Mouse (Mus musculus) left cerebral cortex, adult 18-20 months (tissue): Measurements from ENCODE around the gene Ogfrl1. TPM values are rescaled to one million over a fixed set of nuclear protein-coding genes. Genes with fewer than 3 reads are reported as not detected.
"Not testable (repeated sequence)": the region's sequence is repeated elsewhere in the genome, so short reads cannot be mapped to it uniquely, and the experiment has no call there.

Experiments used
- DNase-seq, 2 experiments: peaks; one replicate each; pipeline ENCODE4 v3.0.0; 2021 to 2022; ENCODE audit warnings: low spot score in 2 of 2, mixed read lengths in 1 of 2
- long read RNA-seq, 2 experiments: library from polyadenylated mRNA; stranded (forward); transcript quantifications; one replicate each; pipeline ENCODE4 v2.0.0; 2021
- total RNA-seq, 2 experiments: library from RNA; stranded (reverse); gene quantifications; 2 replicates each; pipeline ENCODE4 v1.2.3; 2021

The Ogfrl1 gene
- total RNA-seq: 10 to 100 TPM; 77.0 to 91.0 TPM
- long read RNA-seq, experiment 1, full-length matches to known transcripts: 127 of 215 reads
- long read RNA-seq, experiment 1, partial matches to known transcripts: 8 of 215 reads
- long read RNA-seq, experiment 1, other reads (novel, unspliced or antisense): 80 of 215 reads
- long read RNA-seq, experiment 2, full-length matches to known transcripts: 116 of 191 reads
- long read RNA-seq, experiment 2, partial matches to known transcripts: 1 of 191 reads
- long read RNA-seq, experiment 2, other reads (novel, unspliced or antisense): 74 of 191 reads

DNA sequence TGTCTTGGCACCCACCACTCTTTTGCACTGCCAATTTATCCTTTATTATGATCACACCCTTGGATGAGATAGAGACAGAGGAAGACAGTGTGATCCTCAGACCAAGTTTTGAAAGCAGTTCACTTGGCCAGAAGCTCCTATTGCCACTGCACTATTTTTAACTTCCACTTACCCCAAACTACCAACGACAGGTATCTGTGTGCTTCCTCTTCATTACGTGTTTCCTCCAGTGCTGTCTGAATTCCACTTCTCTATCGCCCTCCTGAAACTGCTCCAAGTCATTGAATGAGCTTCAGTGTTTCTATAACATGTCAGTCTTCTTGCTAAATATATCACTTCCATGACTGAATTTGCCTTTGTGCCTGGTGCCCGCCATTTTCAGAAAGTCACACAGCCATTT lies at the start of gene Ogfrl1:
TSS of gene Ogfrl1 (minus strand) at position 150 of the 400 bp plus-strand sequence.
- no peak for DNase-seq

DNA sequence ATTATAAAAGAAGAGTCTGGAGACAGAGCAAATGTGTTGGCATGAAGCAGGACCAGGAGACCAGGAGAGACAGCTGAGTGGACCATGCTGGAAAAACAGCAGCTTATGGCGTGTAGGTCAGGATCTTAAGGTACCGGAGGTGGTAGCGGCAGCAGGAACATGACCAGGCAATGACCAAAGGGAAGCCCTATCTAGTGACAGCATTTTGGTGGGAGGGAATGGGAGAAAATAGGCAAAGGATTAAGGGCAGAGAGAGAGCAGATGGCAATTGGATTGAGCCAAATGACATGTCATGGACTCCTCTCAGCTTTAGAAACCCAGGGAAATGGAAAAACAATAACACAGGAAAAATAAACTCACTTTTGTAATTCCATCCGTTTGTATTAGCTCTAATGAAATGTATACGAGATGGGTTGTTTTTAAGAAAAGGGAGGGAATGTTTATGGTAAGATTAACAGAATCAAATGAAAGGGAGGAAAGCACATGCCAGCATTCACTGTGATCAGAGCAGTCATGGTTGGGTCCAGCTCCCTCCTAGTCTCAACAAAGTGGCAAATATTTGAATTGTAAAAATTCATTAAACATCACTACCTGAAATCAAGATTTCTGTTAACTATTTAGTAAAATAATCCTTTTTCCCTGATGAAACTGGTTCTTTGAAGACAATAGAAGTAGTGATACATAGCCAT lies 48.3 kb upstream of the Ogfrl1 start:
- DNase-seq: no peak

DNA sequence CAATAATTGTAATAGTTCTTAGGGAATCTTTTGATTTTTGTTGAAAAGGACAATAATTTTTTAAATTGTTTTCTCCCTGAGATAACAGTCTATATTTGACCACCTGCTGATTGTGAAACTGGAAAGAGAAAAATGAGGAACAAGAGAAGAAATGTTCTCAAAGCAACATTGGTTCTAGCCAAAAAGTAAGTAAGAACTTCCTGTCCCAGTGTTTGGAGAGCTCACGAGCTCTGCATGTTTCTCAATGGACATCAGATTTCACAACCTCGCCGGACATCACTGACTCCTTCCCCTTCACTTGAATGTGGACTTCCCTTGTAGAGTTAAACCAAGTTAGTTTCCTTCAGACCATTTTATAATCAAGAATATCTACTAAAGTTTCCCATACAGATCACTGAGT lies 36.0 kb upstream of the Ogfrl1 start:
- DNase-seq: no peak

DNA sequence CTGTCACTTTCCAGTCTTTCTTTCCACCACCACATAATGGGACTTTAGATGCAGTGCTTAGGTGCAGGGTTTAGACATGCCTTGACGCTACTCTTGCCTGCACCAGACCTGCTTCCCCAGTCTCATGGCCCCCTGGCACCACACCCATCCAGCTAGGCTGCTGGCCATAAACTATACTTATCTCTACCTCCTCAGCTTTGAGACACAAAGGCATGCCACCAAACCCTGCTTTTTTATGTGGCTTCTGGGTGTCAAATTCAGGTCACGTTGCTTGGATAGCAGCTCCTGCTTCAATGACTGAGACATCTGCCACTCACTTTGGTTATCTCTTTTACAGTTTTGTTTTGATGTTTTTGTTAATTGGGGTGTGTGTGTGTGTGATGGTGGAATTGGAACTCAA lies 28.9 kb upstream of the Ogfrl1 start:
- no peak for DNase-seq

DNA sequence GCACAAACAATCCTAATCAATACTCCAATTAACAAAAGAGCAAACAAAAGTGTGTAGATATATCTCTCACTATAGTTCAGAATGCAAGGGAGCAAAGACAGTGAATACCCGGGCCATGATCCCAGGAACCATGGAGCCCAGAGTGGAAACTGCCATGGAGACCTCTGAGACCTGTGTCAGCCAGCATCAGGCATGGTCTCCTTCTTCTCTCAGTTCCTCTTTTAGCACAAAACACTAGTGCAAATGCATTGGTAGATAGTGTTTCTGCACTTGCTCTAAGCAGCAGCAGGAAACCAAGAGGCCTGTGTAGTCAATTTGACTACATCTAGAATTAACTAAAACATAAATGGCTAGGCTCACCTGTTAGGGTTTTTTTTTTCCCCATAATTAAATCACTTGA lies 21.4 kb upstream of the Ogfrl1 start:
- DNase-seq: no peak

DNA sequence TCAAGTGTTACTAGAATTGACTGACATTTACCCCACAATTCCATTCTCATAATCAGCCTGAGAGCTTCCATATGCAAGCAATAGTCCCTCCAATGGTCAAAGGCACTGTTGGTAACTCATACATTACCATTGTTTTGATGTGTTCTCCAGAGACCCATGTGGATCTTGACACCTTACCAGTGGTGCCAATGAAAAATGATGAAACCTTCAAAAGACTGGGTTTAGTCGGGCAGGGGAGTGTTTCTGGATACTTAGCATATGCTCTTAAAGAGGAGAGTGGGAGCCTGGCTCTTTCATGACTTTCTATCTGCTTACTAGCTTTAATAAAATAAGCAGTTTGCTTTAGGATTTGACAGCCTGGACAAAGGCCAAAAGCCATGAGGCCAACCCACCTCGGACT lies 20.5 kb upstream of the Ogfrl1 start:
- no peak for DNase-seq

DNA sequence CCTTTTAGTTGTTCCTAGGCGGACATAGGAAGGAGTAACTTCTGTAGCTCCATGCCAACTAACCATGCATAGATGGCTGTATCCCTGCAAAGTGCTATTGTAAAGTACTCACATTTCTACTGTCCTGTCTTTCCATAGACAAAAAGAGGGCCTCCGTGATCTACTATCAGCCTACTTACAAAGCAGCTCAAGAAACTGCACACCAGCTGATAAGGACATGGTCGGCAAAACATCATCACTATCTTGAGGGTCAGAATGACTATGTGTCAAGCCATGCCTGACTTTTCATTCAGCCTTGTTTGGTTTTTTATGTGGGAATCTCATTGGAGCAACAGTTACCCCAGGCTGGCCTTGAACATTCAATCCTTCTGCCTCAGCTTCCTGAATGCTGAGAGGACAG lies 20.0 kb upstream of the Ogfrl1 start:
- no peak for DNase-seq

DNA sequence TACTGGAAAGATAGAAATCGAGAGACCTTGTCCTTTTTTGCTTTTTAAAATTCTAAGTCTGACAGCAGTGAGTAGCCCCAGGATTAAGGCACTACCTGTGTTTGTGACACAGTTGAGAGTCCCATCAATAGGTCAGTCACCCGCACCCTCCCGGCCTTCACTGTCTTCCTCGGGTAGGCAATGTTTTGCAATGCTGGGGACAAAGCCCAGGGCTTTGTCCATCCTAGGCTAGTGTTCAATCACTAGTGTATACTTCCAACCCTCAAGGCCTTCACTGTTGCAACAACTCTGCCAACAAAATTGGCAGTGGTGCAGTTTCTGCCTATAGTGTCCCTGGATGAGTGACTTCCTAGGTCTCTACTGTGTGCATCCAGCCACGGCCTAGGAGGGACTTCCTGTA lies 14.0 kb upstream of the Ogfrl1 start:
- no peak for DNase-seq

DNA sequence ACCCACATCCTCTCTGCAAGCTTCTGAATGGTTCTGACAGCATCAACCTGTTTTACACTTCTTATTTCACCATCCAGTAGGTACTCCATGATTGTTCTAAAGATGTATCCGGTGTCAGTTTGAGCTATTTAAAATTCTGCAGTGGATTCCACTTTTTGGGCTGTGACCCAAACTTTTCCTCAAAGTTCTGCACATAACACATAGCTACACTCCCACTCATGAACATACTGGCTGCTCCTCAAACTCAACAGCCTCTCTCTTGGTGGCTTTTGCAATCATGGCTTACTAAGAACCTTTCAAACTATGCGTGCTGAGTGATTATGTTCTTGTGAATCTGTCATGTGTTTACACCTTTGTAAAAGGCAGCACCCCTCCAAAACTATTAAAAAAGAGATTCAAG lies 12.4 kb upstream of the Ogfrl1 start:
- DNase-seq: peak; percentile 5 to 16

DNA sequence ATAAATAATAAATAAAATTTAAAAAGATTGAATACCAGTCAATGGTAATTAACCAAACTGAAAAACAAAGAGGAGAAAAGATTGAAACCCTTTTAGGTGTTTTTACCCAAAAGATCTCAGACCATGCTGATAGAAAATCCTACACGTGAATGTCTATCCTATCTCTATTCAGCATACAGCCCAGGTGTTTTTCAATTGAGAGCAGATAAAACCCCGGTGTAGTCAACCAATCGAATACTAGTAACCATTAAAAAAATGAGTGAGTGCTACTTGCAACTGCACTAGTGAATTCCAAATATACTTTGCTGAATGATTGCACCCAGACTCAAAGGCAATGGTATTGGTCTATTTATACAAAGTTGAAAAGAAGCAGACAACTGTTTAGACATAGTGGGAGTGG lies 4.8 kb upstream of the Ogfrl1 start:
- no peak for DNase-seq

DNA sequence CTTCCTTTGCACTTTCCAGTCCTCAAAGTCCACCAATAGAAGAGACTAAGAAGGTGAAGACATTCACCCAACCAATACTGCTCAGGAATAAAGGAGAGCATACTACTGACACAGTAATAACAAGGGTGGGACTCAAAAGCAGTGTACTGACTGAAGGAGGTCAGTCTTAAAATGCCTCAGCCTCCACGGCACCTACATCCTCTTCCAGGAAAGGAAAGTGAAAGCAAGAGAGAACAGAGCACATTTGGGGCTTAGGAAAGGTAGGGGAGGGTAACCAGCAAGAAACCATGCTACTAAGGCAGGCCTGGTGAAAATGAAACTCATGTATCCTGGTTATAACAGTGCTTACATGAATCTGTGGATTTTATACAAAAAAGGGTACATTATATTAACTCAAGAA lies 2.0 kb upstream of the Ogfrl1 start:
- DNase-seq: no peak

DNA sequence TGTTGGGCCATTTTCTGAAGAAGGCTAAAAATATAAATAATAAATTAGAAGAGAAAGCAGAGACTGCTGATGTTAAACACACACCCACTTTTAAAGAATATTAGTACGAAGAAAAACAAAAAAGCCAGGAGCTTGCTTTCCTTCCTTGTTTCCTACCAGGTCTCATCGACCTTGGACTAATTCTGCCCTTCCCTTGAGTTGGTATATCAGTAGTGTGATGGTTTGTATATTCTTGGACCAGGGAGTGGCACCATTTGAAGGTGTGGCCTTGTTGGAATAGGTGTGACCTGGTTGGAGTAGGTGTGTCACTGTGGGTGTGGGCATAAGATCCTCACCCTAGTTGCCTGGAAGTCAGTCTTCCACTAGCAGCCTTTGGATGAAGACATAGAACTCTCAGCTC lies 3.2 kb downstream of the Ogfrl1 start:
- DNase-seq: not testable (repeated sequence)

DNA sequence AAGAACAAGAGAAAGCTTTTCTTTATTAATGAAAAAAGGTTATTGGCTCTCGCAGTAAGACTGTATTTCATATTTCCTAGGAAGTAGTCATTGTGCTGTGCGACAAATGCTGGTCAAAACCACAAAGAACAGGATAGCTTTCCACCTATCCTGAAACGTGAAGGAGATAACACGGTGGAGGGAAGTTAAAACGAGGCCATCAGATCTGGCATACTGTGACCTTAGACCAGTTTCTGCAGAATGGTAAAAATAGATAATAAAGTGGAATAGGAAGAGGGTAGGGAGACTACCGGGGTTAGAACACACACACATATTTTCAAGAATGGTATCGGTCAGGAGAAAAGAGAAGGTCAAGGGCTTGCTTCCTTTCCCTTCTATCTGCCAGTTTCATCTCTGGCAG lies 5.8 kb downstream of the Ogfrl1 start:
- DNase-seq: no peak

DNA sequence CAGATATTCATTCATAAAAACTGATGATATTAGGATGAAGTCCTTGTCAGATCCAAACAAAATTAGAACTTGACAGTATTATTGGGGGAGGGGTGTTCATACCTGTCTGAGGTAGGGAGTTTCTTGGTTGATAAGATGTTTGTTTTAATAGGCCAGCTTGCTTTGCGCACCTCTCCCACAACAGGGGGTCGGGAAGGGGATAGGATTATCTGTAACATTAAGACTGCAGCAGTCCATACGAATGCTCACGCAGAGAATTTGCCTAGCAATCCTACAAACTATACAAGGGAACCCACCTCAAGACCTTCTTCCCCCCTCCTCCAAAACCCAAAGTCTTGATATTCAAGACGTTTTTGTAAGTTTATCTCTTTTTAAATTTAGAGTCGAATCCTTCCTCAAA lies 13.2 kb downstream of the Ogfrl1 start:
- no peak for DNase-seq

DNA sequence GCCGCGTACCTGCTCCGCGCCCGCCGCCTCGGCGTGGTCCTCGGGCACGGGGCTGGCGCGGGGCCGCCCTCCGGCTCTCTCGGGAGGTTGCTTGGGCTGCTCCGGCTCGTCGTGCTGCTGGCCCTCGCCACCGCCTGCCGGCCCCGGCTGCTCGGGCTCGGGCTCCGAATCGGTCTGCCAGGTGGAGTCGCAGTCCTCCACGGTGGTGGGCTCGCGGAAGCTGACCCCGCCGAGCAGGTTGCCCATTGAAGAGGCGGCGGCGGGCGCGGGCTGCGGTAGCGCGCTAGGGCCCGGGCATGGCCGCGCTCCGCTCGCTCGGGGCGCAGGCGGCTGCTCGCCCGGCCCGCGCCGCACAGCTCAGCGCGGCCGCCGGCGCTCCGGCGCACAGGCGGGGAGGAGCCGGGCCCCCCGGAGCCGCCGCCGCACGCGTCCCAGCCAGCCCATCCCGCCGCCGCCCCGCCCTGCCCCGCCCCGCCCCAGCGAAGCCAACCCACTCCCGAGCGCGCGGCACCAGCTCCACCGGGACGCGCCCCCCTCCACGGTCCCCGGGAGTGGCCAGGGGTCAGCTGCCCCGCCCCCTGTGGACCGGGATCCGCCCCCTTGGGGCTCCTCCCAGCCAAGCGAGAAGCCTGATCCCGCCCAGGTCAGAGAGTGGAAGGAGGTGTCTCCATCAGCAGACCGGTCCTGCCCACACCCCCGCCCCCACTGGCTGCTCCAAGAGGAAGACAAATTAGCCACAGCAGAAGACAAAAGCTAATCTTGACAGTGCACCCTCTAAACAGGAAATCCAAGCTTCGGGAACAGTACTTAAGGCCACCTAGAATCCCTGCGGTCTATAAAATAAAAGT lies 14.5 kb downstream of the Ogfrl1 start:
- peak; percentile 87 to 93 for DNase-seq

DNA sequence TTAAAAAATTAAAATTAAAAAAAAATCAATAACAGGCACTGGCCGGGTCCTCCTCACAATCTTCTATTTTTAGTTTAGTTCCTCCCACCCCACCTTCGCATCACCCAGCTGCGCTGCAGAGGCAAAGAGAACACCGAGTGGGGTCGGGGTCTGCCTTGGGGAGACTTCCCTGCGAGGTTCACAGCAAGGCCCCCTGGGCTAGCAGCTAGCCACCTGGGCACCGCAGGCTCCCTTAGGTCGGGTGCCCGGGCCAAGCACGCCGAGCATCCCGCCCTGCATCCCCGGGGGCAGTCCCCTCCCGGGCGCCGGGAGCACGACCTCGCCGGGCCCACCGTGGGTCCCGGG lies 15.1 kb downstream of the Ogfrl1 start:
- DNase-seq: no peak

DNA sequence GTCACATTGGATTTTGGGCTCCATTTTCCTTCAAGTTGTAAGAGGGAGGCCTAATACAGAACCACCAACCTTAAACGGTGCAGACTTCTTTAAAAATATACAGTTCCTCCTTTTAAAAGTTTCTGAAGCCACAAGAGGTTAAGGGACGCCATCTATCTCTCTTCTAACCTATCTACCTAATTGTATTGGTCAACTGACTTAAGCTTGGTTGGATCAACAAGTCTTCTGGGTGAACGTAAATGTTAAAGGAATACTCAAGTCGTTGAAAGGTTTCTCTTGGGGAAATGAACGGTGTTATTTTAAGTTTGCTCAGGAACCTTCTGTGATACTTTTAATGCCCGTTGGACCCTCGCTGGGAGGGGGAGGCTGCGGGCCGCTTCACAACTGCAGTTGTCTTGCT lies 15.5 kb downstream of the Ogfrl1 start:
- no peak for DNase-seq

DNA sequence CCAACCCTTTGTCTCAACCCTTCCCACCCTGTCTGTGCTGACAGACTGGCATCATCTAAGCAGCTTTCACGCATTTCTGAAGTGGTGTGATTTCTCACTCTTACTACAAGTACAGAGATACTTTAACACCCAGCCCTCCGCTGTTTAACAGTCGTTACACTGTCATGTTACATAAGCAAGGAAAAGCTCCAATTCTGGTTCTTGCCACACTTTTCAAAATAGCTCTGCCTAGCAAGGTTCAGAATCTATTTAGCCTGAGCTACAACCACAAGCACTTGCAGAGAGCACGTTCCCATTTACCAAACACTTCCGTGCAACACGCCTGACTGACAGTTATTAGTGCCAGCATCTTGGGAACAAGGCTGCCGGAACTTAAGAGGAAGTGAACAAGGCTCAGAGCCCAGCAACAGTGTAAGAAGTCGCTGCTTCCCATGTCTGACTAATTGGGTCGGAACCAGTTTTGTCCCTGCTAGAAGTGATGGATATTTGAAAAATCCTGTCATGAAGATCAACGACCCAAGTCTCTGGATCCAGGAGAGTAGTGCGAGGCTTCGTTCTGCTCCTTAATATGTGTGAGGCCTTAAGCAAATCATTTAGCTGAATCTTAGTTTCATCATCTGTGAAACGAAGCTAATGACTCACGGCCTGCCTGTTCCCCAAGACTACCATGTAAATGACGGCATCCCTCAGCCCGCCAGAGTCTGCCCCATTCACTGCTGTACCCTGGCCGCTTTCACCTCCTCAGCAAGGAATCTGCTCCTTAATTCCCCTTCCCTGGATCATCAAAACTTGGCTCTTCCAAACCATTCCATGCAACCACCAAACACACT lies 17.4 kb downstream of the Ogfrl1 start:
- peak in 1 of 2 experiments; percentile 26 for DNase-seq

DNA sequence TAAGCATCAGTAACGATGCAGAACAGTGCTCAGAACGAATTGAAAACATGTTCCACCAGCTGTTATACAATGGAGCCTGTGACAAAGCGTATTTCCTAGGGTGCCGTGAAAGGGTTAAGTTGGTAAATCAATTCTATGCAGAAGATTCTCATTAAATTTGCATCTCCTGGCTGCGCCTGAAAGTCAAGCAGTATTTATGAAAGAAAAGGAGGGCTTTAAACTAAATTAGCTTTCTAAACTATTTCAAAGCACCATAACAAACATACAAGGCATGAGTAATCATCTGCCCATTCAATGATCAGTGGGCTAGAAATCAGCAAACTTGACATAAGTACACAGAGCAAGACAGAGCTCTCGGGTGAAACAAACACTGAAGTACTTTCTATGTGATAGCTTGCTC lies 18.3 kb downstream of the Ogfrl1 start:
- no peak for DNase-seq

DNA sequence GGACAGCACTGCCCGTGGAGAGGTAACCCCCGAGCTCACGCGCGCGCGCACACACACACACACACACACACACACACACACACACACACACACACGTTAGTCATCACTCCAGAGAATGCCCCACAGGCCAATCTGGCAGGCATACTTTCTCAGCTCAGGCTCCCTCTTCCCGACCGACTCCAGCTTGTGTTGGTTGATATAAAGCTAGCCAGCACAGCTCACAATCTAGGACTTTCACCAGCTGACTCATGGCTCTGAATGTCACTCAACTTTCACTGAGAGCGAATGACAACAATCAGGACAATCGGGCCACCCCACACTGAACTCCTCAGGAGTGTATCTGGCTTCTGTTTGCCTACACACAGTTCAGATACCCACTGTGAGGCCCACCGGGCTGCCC lies 20.0 kb downstream of the Ogfrl1 start:
- DNase-seq: no peak

DNA sequence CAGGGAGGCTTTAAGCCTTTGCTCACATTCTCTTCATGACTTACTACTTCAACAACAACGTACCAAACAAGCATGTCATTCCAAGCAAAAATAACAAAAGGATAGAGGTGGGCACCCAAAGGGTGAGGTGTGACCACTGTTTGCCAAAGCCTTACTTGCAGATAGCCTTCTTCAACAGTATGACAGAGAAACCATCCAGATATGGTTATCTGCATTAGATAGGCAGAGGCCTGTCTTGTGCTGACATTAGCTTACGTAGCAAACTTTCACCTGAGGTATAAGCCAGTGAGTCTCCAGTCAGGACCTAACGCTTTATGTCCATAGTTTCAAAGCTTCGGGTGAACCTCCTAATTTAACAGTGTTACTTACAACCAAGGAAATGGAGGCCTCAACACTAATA lies 23.4 kb downstream of the Ogfrl1 start:
- no peak for DNase-seq
